Mouse (Mus musculus) layer of hippocampus, adult 9-10 months (tissue): ENCODE results near the gene Vmn2r10.
"Not testable (repeated sequence)": the region's sequence is repeated elsewhere in the genome, so short reads cannot be mapped to it uniquely, and the experiment has no call there.

Source experiments
- DNase-seq: peaks from one replicate; pipeline ENCODE4 v3.0.0; 2022; ENCODE audit warnings: low spot score

Gene Vmn2r10

GRCm38 (mm10) chr5:109006427-109006826 is at the start of gene Vmn2r10:
Gene Vmn2r10, minus strand, starts transcription at chr5:109006527.
- not testable (repeated sequence) for DNase-seq

- no peak for DNase-seq
Observed at GRCm38 (mm10) chr5:109055286-109055685, 49.0 kb upstream of the Vmn2r10 start.

GRCm38 (mm10) chr5:109032591-109032990 is 26.3 kb upstream of the Vmn2r10 start:
- no peak for DNase-seq

GRCm38 (mm10) chr5:108988924-108989323 is 17.4 kb downstream of the Vmn2r10 start:
- DNase-seq = no peak
